Mouse (Mus musculus): ENCODE measurements around the gene Col5a1. TPM values are rescaled to one million over a fixed set of nuclear protein-coding genes. Genes with fewer than 3 reads are reported as not detected.

Gene Col5a1
- total RNA-seq, 1 experiment from 2014 or later = not detected

GRCm38 (mm10) chr2:28059922-28060321 is 173.7 kb downstream of the Col5a1 start:
- no peak for ATAC-seq (ENCODE audit: extremely low read depth, insufficient number of reproducible peaks, low FRiP score, poor library complexity, severe bottlenecking)

DNA sequence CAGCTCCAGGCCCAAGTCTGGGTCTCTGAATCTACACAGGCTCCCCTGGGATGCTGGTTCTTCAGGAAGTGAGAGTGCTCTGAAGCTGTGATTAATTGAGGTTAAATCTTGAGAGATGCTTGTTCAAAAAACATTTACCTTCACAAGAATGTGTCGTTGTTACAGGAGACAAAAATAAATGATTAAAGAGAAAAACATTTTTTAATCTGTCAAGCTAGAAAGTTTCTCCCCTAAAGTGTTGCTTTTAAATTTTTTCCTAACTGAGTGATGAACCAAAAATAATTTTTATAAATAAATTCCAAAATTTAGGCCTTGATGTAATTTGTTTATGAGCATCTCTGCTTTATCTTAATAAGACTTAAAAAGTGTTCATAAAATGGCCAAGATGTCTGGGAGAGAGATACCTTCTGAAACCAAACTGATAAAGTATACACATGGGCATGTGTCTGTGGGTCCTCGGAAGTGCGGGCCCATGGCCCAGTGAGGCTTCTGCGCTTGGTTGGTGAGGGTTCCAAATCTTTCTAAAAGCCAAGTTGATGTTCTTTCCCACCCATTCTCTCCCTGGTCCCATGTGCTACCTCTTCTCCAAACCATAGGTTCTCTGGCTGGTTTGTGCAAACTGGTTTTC is 177.6 kb downstream of the Col5a1 start:
- ATAC-seq (ENCODE audit: extremely low read depth, insufficient number of reproducible peaks, low FRiP score, poor library complexity, severe bottlenecking) = no peak

DNA sequence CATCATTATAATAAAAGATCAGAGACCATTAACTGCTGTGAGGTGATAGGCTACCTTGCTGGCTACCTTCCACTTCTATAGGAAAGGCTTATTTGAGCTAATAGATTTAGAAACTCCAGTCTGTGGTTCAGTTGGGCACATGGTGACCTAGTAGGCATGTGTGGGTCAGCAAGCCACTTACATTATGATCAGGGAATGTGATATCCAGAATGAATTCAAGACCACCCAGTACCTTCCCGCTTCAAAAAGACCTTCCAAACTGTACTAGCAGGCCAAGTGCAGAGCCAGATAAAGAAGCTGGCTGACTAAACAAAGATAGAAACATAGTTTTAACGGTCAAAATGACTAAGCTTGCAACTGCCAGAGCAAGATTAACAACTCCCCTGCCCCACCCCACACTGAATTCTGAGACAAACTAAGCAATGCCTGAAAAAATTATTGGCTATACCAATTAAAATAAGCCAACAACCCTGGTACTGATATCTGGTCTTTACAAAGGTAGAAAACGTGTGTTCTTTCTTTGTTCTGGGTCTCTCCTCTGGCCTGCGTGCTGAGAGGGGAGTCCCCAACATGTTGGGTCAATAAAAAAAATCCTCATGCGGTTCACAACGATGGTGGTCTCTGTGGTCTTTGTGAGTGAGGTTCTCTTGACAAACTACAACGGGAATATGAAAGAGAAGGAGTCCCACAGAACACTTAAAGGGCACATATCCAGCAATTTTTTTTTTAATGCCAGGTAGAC is 178.3 kb downstream of the Col5a1 start:
- ATAC-seq (ENCODE audit: extremely low read depth, insufficient number of reproducible peaks, low FRiP score, poor library complexity, severe bottlenecking) = no peak

DNA sequence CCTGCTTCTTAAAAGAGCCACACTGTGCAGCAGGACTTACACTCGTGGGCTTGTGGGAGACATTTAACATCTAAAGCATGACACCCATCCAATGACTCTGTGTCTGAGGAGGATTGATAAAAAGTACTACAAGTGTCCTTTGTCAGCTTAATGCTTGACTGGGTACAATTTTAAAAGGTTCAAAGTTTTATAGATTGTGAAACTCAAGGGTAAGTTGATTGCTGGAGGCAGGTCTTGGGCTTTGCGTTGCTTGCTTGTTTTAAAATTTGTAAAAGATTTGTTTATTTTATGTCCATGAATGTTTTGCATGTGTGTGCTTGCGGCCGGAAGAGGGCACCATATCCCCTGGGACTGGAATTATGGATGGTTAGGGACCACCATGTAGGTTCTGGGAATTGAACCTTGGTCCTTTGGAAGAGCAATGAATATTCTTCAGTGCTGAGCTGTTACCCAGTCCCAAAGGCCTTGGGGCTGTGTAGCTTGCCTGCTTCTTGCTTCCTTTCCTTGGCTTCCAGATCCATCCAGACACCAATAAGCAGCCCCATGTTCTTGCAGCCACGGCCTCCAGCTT is 178.9 kb downstream of the Col5a1 start:
- no peak for ATAC-seq (ENCODE audit: extremely low read depth, insufficient number of reproducible peaks, low FRiP score, poor library complexity, severe bottlenecking)

DNA sequence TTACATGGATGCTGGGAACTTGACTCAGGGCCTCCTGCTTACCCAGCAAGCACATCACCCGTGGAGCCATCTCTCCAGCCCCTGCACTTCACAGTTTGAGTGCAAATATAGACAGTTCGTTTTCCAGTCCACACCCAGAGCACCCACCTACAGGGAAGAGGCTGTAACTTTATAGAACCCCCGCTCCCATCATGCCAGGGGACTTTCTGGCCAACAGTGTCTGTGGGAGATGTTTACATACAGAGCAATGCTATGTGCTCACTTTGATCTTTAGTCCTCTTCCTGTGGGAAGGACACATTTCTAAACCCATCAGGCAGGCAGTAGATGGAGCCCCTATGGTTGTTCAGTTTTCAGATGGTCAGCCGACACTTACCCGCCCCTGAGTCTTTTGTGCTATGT is 180.5 kb downstream of the Col5a1 start:
- 0 out of 2 replicates have a peak, but pooled peaks have one; percentile 9 for ATAC-seq (ENCODE audit: extremely low read depth, insufficient number of reproducible peaks, low FRiP score, poor library complexity, severe bottlenecking)

GRCm38 (mm10) chr2:28067175-28067574 is 180.9 kb downstream of the Col5a1 start:
- ATAC-seq (ENCODE audit: extremely low read depth, insufficient number of reproducible peaks, low FRiP score, poor library complexity, severe bottlenecking) = no peak

- no peak for ATAC-seq (ENCODE audit: extremely low read depth, insufficient number of reproducible peaks, low FRiP score, poor library complexity, severe bottlenecking)
These were observed 181.8 kb downstream of the Col5a1 start for GRCm38 (mm10) chr2:28067821-28068536.

GRCm38 (mm10) chr2:28068537-28068878 is 182.3 kb downstream of the Col5a1 start:
- ATAC-seq (ENCODE audit: extremely low read depth, insufficient number of reproducible peaks, low FRiP score, poor library complexity, severe bottlenecking) = no peak

GRCm38 (mm10) chr2:28075616-28076187 is 189.5 kb downstream of the Col5a1 start:
- no peak for ATAC-seq (ENCODE audit: extremely low read depth, insufficient number of reproducible peaks, low FRiP score, poor library complexity, severe bottlenecking)

DNA sequence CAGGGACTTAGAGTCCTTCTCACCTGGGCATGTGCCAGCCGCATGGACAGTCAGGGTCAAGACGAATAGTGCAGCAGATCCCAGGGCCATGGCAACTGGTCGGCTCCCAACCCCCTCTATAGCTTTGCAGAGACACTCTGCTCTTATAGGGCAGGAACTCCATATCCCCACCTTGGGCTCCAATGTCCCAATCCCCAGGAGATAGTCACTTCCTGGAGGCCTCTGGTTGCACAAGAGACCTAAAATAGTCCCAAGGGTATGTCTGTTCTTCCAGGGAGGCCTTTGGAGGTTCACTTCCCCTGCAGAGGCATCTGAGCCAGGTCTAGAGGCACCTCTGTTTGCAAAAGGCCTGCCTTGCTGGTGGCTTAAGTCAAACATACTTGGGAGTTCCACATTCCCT is 198.5 kb downstream of the Col5a1 start, which contains the start of gene Fcnb:
TSS of gene Fcnb (minus strand) at position 118 of the 400 bp plus-strand sequence.
- no peak for ATAC-seq (ENCODE audit: extremely low read depth, insufficient number of reproducible peaks, low FRiP score, poor library complexity, severe bottlenecking)

- ATAC-seq (ENCODE audit: extremely low read depth, insufficient number of reproducible peaks, low FRiP score, poor library complexity, severe bottlenecking) = no peak
These were observed 199.9 kb downstream of the Col5a1 start for GRCm38 (mm10) chr2:28086112-28086511.

DNA sequence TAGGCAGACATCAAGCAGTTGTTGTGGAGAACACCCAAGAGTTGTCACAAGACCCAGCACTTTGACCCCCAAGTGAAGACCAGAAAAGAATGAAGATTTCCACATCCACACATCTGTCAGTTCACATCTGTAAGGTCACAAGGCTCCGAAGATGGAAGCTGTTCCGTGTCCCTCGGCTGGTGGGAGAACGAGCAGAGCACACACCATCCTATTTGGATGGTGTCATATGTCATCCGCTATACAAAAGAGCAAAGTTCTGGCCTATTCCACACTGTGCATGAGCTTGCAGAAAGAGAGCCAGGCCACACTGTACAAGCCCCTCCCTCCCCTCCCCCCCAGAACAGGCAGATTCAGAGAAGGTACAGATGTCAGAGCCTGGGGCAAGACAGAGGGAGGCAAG is 202.9 kb downstream of the Col5a1 start:
- no peak for ATAC-seq (ENCODE audit: extremely low read depth, insufficient number of reproducible peaks, low FRiP score, poor library complexity, severe bottlenecking)

Other genes with a start within 250 kb of the Col5a1 start
- gene Rxra, start 210.0 kb upstream of the Col5a1 start, total RNA-seq (2017) = 5.4 and 8.4 TPM in 2 replicates
- not detected in 2 replicates for gene Fcnb, start 198.5 kb downstream of the Col5a1 start, total RNA-seq (2017)